Mouse (Mus musculus) Patski (cell line): ENCODE measurements around the gene Amz1. TPM values are rescaled to one million over a fixed set of nuclear protein-coding genes. Genes with fewer than 3 reads are reported as not detected.

ENCODE experiments used
- ATAC-seq: fragments of 100-300 bp; one replicate; pipeline ENCODE4 v1.8.0; 2021
- CTCF ChIA-PET: fragments of 350-600 bp; sonication (Branson Sonifier 250); formaldehyde crosslinking; loops from one replicate; lab custom pipeline; 2022; ENCODE audit warnings: inconsistent platforms; lab: Charles Lee
- POLR2A ChIA-PET: fragments of 350-600 bp; sonication (Branson Sonifier 250); formaldehyde crosslinking; loops from one replicate; lab custom pipeline; 2022; ENCODE audit warnings: antibody characterized with exemption, inconsistent platforms; lab: Charles Lee
- DNase-seq: peaks from one replicate; pipeline ENCODE4 v3.0.0-alpha.2; 2011; ENCODE audit warnings: low read depth, low spot score
- H3K27me3 ChIP-seq: fragments of 371-371 bp; one replicate; pipeline ENCODE4 v1.5.1; 2021
- CTCF ChIP-seq: fragments of 100-300 bp; IDR thresholded peaks from one replicate; pipeline ENCODE4 v1.5.1; 2021
- in situ Hi-C: fragments of 300-500 bp; cut with MboI; formaldehyde crosslinking; loops from 3 replicates; pipeline ENCODE4 v1.11.1; 2018; ENCODE audit warnings: low pct_unique_long_range_greater_than_20kb, mixed read lengths
- polyA plus RNA-seq: library from polyadenylated mRNA; unstranded; gene quantifications from one replicate; pipeline ENCODE4 v1.2.3, GENCODE M21; 2021

The Amz1 gene
- polyA plus RNA-seq, 1 experiment from 2014 or later = 0.76 TPM

DNA sequence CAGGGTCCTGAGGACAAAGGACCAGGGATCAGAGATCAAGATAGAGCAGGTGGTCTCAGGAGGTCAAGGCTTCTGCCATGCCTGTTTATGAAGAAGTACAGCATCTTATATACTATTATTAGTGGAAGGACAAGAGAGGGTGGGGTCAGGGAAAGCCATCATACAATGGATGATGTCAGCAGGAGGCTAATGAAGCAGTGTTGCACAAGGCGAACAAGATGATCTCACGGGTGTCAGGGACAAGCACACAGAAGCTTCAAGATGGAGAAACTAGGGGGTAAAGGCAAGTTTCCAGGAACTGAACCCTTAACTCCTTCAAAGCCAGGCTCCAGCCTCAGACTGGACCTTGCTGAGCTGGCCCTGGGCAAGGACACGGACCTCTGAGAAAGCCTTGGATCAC lies 1.8 kb upstream of the Amz1 start:
- no peak for ATAC-seq
- in situ Hi-C loops = no loop called here
- no peaks in the 10 kb centered on the region for H3K27me3 ChIP-seq

DNA sequence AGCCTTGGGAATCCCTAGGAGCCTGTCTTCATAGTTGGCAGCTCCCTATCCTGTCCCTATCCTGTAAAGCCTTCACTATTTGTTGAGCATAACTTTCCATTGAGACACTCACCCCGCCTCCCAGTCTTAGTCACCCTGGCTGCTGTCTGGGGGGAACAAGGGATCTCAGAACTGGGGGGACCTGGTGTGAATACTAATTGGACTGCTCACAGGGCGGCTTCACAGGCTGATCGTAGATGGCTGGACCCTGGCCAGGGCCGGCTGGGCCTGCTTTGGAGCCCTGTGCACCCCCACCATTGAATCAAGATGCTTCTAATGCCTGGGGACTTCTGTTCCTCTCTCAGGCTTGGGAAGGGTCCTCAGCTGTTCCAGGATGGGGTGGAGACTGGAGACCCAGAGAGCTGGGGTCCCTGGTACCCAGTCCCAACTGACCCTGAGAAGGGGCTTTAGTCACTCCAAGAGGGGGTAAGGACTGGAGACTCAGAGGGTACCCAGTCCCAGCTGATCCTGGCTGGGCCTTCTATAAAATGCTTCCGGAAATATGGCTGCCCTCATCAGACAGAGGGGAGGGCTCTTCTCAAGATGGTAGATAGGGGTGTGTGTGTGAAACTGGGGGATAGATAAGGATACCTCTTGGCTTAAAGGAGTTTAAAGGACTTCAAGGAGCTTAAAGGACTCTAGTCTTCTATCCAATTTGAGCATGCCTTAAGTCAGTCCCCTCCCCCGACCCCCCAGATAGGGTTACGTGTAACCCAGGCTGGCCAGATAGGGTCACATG lies 2.3 kb downstream of the Amz1 start:
- CTCF ChIA-PET = interaction anchor here (1.1 to 2.0 kb wide), 3 partner anchors 23 to 24 kb away, joined by 3 to 7 read pairs (median 3); no protein-coding TSS in a partner anchor
- no peak for DNase-seq
- TF ChIP-seq CTCF = no peak
- H3K27me3 ChIP-seq = no peaks in the 10 kb centered on the region
- ATAC-seq = no peak
- in situ Hi-C loops = no loop called here
- POLR2A ChIA-PET = no interaction called here

More for the DNA sequence above, 1.8 kb upstream of the Amz1 start:
- POLR2A ChIA-PET = no interaction called here
- DNase-seq = no peak
- no peak for TF ChIP-seq CTCF
- CTCF ChIA-PET = interaction anchor here (0.9 kb wide), 1 partner anchor 8 kb away, joined by 3 read pairs; no protein-coding TSS in a partner anchor

DNA sequence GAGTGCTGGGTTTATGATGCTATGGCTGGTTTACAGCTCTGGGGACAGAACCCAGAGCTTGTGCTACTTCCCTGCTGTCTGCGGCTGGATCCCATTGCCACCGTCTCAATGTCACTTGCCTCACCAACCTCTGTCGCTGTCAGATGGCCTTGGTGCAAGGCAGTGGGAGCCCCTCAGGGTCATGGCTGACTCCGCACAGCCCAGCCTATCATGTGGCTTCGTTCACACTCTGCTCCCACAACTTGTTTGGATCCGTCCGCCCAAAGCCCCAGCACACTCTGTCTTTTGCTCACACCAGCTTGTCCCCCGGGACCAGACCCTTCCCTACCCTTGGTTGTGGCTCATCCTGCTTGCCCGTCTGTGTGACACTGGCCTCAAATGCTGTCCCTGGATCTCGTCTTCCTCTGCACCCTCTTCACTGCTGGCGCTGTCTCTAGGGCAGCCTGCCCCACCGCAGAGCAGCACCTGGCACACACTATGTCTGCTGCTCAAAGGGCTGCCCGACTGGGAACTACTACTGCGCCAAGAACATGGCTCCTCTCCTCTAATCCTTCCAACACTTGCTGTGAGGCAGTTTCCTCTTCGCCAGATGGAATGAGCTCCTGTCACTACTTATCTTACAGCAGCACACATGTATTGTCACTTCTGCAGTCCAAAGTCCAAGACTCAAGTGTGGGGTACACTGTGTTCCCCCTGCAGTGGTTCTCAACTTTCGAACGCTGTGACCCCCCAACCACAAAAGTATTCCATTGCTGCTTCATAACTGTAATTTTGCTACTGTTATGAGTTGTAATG lies 3.2 kb downstream of the Amz1 start:
- ChIA-PET POLR2A (no interaction called here), CTCF (interaction anchor here (1.1 to 2.0 kb wide), 3 partner anchors 23 to 24 kb away, joined by 3 to 7 read pairs (median 3); no protein-coding TSS in a partner anchor)
- in situ Hi-C loops = no loop called here
- DNase-seq (no peak), ATAC-seq (no peak)
- no peaks in the 10 kb centered on the region for H3K27me3 ChIP-seq
- no peak for TF ChIP-seq CTCF

DNA sequence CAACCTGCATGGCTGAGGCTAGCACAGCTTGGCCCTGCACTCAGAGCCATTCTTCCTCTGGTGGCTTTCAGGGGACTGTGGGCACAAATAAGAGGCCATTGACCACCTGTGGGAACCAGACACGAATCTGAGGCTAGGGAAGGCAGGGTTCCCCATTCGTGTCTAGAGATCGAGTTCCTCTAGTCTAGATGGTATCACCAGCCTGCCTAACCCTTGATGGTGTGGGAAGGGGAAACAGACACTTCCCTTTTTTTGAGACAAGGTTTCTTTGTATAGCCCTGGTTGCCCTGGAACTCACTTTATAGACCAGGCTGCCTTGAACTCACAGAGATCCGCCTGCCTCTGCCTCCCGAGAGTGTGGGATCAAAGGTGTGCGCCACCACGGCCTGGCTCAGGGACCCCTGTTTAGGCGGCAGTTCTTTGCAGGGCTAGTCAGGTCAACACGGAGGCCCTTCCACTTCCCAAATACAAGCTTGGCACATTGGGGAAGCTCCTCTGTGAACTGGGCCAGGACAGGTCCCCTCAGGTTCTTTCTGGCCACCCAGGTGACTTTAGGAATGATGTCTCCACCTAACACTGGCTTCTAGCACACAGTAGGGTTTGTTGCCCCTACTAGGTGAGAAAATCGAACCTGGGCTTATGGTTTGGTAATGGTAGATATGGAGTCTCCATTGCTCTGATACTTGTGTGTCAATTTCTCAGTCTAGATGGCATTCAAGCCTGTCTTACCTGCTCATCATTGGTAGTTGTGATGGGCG lies 7.3 kb downstream of the Amz1 start:
- CTCF ChIA-PET = interaction anchor here (1.4 kb wide), 1 partner anchor 19 kb away, joined by 5 read pairs; no protein-coding TSS in a partner anchor
- POLR2A ChIA-PET = no interaction called here
- peaks cover 6% of the 10 kb centered on the region for H3K27me3 ChIP-seq
- DNase-seq = no peak
- in situ Hi-C loops = no loop called here
- ATAC-seq = no peak
- TF ChIP-seq CTCF = no peak

DNA sequence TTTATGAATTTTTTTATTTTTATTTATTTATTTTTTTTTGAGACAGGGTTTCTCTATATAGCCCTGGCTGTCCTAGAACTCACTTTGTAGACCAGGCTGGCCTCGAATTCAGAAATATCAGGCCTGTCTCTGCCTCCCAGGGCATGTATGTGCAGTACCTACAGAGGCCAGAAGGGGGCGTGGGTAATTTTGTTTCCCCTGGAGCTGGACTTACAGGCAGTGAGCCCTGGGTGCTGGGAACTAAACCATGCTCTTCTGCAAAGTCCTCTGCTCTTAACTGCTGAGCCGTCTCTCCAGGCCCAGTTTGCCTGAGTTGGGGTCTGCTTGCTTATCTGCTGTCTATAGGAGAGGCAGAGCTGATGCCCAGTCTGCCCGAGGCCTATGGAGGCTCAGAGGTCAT lies 8.3 kb downstream of the Amz1 start:
- ChIA-PET POLR2A (no interaction called here), CTCF (interaction anchor here (1.2 to 1.4 kb wide), 3 partner anchors 9 to 23 kb away, joined by 3 to 4 read pairs (median 3); no protein-coding TSS in a partner anchor)
- no peak for ATAC-seq
- in situ Hi-C loops = no loop called here
- H3K27me3 ChIP-seq = peaks cover 6% of the 10 kb centered on the region
- no peak for DNase-seq
- TF ChIP-seq CTCF = no peak

DNA sequence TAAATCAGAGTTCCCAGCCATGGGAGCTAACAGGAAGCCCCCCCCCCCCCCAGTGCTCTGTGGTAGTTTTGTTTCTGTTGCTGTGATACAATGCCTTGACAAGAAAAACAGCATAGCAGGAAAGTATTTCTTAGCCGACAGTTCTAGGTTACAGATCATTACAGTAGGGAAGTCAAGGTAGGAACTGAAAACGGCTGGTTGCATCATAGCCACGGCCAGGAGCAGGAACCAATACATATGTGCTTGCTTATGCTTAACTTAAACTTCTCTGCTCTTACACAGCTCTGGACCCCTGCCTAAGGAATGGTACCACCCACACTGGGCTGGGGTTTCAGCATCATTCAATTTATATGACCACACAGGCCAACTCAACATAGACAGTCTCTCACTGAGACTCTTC lies 9.4 kb downstream of the Amz1 start:
- in situ Hi-C loops = no loop called here
- H3K27me3 ChIP-seq = peaks cover 6% of the 10 kb centered on the region
- POLR2A ChIA-PET = no interaction called here
- TF ChIP-seq CTCF = no peak
- DNase-seq (no peak), ATAC-seq (no peak)
- CTCF ChIA-PET = interaction anchor here (1.4 kb wide), 1 partner anchor 17 kb away, joined by 4 read pairs; no protein-coding TSS in a partner anchor

DNA sequence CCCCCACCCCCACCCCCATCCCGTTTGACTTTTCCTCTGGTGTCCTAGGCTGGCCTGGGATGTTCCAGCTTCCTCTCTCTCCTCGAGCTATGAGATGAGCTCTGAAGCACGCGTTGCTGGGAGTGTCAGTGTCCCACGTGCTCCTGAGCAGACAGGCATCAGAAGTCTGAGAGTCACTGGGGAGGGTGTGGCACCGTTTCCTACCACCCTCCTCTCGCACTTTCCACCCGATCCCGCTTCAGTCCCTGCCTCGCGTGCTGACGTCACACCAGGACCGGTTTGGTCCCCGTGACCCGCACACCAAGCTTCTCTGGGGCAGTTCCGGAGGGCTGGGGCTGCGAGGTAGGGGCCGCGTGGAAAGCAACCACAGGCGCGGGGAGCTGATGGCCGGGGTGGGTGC lies 11.4 kb downstream of the Amz1 start:
- in situ Hi-C loops = no loop called here

DNA sequence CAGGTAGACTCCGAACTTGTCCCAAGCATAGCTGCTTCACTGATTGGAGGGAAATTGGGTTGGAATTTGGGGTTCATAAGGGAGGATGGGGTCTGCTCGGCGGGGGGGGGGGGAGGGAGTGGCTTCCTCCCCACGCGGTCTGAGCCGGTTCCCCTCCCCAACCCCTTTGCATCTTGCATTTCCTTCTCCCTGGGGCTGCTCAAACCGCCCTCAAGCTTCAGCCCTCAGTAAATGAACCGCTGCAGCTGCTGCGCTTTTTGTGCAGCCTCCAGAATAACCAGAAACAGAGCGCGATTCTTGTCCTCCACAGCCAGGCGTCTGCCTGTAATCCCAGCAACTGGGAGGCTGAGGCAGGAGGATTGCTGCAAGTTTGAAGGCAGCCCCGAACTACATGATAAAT lies 12.2 kb downstream of the Amz1 start:
- ATAC-seq (no peak), DNase-seq (no peak)
- CTCF ChIA-PET = interaction anchor here (1.6 kb wide), 1 partner anchor 15 kb away, joined by 4 read pairs; no protein-coding TSS in a partner anchor
- POLR2A ChIA-PET = no interaction called here
- peaks cover 6% of the 10 kb centered on the region for H3K27me3 ChIP-seq
- in situ Hi-C loops = no loop called here
- TF ChIP-seq CTCF = no peak

More for the DNA sequence above, 11.4 kb downstream of the Amz1 start:
- ChIA-PET CTCF (interaction anchor here (1.1 to 1.6 kb wide), 3 partner anchors 15 to 89 kb away, joined by 3 to 4 read pairs (median 4); no protein-coding TSS in a partner anchor), POLR2A (interaction anchor here (0.9 kb wide), 1 partner anchor 55 kb away, joined by 4 read pairs; no protein-coding TSS in a partner anchor)
- DNase-seq (no peak), ATAC-seq (no peak)
- H3K27me3 ChIP-seq = peaks cover 6% of the 10 kb centered on the region
- no peak for TF ChIP-seq CTCF

DNA sequence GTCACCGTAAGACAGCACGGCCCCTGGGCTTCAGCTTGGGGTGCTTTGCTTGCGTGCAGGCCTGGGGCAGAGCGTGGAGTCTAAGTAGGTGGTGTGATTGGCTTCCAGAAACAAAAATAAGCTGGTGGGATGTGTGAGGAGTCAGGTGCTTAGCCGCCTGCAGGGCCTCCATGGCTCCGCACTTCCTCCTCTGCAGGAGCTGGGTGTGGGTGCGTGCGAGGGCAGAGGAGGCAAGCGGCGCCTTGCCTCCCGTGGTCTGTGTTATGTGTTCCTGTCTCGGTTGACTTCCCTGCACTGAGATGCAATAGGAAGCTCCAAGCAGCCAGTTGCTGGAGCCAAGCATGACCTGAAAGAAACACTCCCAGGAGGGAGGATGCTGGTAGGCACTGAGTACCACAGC lies 15.9 kb downstream of the Amz1 start:
- DNase-seq = no peak
- TF ChIP-seq CTCF = no peak
- in situ Hi-C loops = loop anchor here (5.0 kb wide), 1 partner anchor 33 kb away; the partner anchor contains the start of gene Brat1
- peaks cover under 1% of the 10 kb centered on the region for H3K27me3 ChIP-seq
- CTCF ChIA-PET = interaction anchor here (1.2 to 2.4 kb wide), 2 partner anchors 10 to 203 kb away, joined by 3 to 10 read pairs; no protein-coding TSS in a partner anchor
- ATAC-seq = no peak
- POLR2A ChIA-PET = interaction anchor here (0.5 kb wide), 1 partner anchor 1274 kb away, joined by 5 read pairs; no protein-coding TSS in a partner anchor
